Mouse (Mus musculus) brain, embryonic 18.5 days (tissue): ENCODE data around the gene Ctnnd2.

Experiments
- DNase-seq: peaks from one replicate; pipeline ENCODE4 v3.0.0-alpha.2; 2012; ENCODE audit warnings: low read depth, low spot score

The Ctnnd2 gene

GRCm38 (mm10) chr15:30992357-30992756 is 820.0 kb downstream of the Ctnnd2 start:
- DNase-seq, result no peak

GRCm38 (mm10) chr15:30992901-30993300 is 820.5 kb downstream of the Ctnnd2 start:
- no peak for DNase-seq

- DNase-seq, result no peak
Observed at GRCm38 (mm10) chr15:30995346-30995745, 823.0 kb downstream of the Ctnnd2 start.

- DNase-seq, result no peak
Observed at GRCm38 (mm10) chr15:31004468-31004867, 832.1 kb downstream of the Ctnnd2 start.

- DNase-seq, result no peak
Observed at GRCm38 (mm10) chr15:31004976-31005375, 832.6 kb downstream of the Ctnnd2 start.

GRCm38 (mm10) chr15:31006050-31006824 is 833.8 kb downstream of the Ctnnd2 start:
- no peak for DNase-seq

- DNase-seq, result no peak
Observed at GRCm38 (mm10) chr15:31006825-31007157, 834.4 kb downstream of the Ctnnd2 start.

GRCm38 (mm10) chr15:31008594-31008993 is 836.2 kb downstream of the Ctnnd2 start:
- no peak for DNase-seq

- no peak for DNase-seq
Observed at GRCm38 (mm10) chr15:31020769-31021168, 848.4 kb downstream of the Ctnnd2 start.

GRCm38 (mm10) chr15:31022012-31022411 is 849.6 kb downstream of the Ctnnd2 start:
- no peak for DNase-seq

GRCm38 (mm10) chr15:31022497-31022896 is 850.1 kb downstream of the Ctnnd2 start:
- DNase-seq, result no peak

- no peak for DNase-seq
Observed at GRCm38 (mm10) chr15:31023766-31024165, 851.4 kb downstream of the Ctnnd2 start.

GRCm38 (mm10) chr15:31027448-31028230 is 855.2 kb downstream of the Ctnnd2 start:
- no peak for DNase-seq

GRCm38 (mm10) chr15:31044983-31045382 is 872.6 kb downstream of the Ctnnd2 start:
- DNase-seq, result no peak

- DNase-seq, result no peak
Observed at GRCm38 (mm10) chr15:31051496-31051895, 879.1 kb downstream of the Ctnnd2 start.

GRCm38 (mm10) chr15:31056145-31056544 is 883.8 kb downstream of the Ctnnd2 start:
- no peak for DNase-seq

GRCm38 (mm10) chr15:31058315-31058714 is 885.9 kb downstream of the Ctnnd2 start:
- no peak for DNase-seq

- no peak for DNase-seq
Observed at GRCm38 (mm10) chr15:31063734-31064133, 891.3 kb downstream of the Ctnnd2 start.

- DNase-seq, result no peak
Observed at GRCm38 (mm10) chr15:31068127-31068526, 895.7 kb downstream of the Ctnnd2 start.

- DNase-seq, result no peak
Observed at GRCm38 (mm10) chr15:31070311-31070710, 897.9 kb downstream of the Ctnnd2 start.
